Mouse (Mus musculus) c-Kit-negative CD71-positive TER-119-positive erythroid progenitor cells, embryonic 14.5 days (primary cell): ENCODE results near the gene Elavl1.
"Not testable (repeated sequence)": the region's sequence is repeated elsewhere in the genome, so short reads cannot be mapped to it uniquely, and the experiment has no call there.

Source experiments
- DNase-seq: peaks from one replicate; pipeline ENCODE4 v3.0.0-alpha.2; 2013; ENCODE audit warnings: low read depth, low spot score

Gene Elavl1

DNA sequence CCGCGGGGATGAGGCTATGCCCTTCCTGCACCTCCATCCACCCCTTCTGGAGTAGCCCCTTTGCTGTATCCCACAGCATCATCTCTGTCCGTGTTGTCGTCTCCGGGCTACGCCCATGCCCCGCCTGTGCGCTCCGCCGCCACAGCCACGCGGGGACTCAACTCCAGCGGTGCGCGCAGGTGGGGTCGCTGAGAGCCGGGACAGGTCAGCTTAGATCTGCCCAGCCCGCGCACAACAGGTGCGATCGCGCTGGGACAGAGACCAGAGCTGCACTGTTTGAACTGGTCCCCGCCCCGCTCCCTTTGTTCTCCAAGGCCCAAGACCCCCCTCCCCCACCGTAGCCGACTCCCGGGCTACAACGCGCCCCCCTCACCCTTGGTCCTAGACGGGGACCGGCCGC, 66.5 kb downstream of the Elavl1 start:
- DNase-seq, result no peak

DNA sequence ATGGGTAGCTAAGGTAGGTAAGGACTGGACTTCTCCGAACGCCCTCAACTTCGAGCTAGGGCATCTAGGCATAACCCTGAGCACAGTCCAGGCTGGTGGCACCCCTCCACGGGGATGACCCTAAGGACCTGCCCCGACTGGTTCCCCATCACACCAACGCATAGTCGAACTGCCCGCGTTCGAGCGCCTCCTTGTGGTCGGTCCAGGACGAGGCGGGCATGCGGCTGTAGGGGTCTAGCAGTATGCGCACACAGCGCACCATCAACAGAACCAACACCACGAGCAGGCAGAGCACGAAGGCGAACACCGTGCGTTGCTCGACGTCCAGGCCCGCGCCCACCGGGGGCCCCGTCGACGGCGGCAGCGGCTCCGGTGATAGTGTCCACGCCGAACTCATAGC, 67.0 kb downstream of the Elavl1 start:
- no peak for DNase-seq

DNA sequence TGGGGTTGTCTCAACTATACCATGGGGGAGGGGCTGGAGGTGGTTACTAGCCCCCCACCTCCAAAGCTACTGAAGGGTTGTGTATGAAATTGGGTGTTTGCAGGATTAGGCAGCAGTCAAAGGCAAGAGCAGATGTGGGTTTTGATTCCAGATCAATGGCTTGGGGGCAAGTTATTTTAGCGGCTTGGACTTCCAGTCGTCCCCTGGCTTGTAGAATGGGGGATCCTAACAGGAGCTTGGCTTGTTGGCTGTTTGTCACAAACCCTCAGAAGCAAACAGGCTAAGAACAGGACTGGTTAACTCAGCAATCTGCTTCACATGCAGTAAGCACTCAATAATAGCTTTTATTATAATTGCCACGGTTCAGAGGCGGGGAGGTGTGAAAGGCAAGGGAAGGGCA, 67.9 kb downstream of the Elavl1 start:
- DNase-seq, result no peak

DNA sequence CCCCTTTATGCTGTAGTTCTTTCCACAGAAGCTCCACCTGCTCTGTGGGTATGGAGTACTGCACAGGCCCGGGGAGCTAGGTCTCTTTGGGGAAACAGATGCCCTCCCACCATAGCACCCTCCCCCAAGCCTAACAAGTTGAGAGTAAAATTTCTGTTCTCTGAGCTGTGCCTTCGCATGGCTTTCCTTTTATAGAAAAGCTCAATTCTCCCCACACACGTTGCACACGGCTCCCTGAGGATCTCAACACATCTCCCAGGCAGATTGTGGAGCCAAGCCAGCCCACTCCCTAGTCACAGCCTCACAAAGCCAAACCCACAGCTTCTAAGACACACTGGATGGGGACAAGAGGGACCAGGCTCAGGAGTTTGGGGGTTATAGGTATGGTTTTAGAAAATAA, 68.3 kb downstream of the Elavl1 start:
- DNase-seq, result no peak

DNA sequence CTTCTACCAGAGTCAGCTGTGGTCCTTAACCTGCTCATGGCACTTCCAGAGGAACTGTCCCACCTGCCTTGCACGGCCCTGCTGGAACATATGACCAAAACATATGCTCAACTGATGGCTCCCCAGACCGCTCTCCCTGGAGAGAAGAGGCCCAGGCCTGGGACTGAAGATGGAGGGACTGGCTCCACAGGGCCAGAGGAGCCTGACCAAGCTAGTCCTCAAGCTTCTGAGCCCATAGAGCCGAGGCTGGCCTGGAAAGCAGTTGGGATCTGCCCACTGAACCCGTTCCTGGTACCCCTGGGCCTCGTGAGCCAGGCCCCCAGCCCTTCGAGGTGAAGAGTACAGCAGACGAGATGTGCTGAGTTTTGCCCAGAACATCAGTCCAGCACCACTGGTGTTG, 69.7 kb downstream of the Elavl1 start:
- DNase-seq, result not testable (repeated sequence)

DNA sequence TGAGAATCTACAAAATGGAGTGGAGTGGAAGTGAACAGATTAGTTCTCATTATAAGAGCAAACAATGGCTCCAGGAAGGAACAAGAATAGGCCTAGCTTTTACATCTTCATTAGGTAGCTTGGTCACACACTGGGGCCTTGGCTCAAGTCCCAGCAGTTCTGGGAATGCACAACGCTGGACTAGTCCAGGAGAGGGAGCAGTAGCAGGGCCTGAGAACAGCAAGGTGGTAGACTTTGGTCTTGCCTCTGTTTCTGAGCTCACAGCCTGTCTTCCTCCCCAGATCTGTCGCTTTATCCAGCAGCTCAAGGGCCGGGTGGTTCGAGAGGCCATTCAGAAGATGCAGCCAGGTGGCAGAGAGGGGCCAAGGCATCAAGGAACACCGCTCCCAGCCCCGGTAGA, 71.2 kb downstream of the Elavl1 start:
- DNase-seq, result no peak

DNA sequence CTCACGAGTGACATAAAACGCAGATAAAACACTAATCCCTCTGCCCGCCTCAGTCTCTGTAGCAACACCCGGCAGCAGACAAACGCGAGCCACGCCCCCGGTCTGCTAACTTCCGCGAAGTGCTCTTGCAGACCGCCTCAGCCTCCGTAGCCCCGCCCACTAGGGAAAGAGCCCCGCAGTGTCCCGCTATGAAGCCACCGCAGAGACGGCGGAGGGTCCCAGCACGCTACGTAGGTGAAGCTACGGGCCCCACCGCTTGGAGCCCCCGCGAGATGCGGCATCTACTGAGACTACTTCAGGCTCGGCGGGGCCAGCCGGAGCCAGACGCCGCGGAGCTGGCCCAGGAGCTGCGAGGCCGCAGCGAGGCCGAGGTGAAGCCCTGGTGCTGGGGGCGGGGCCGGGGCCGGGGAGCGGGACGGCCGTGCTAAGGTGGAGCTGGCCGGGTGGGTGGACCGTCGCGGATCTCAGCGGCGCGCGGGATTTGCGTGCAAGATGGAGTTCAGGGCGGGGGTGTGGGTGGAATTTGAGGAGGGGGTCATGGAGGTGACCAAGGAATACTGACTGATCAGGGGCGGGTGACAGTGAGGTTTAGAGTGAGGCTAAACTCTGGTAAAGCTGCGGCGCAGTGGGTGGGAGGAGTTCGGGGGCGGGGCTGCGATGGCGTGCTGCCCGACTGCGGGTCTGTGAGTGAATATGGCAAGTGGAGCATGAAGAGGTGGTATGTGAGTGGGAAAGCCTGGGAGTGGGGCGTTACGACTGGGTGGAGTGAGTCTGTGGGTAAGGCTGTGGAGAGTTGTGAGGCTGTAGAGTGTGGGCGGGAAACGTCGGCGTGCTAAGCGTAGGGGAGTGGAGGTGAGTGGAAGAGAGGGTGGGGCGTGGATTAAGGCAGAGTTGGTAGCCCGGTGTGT, 72.0 kb downstream of the Elavl1 start, which contains the start of gene Snapc2:
TSS of gene Snapc2 (plus strand) at position 147 of the 908 bp plus-strand sequence.
- DNase-seq, result peak; percentile 92

DNA sequence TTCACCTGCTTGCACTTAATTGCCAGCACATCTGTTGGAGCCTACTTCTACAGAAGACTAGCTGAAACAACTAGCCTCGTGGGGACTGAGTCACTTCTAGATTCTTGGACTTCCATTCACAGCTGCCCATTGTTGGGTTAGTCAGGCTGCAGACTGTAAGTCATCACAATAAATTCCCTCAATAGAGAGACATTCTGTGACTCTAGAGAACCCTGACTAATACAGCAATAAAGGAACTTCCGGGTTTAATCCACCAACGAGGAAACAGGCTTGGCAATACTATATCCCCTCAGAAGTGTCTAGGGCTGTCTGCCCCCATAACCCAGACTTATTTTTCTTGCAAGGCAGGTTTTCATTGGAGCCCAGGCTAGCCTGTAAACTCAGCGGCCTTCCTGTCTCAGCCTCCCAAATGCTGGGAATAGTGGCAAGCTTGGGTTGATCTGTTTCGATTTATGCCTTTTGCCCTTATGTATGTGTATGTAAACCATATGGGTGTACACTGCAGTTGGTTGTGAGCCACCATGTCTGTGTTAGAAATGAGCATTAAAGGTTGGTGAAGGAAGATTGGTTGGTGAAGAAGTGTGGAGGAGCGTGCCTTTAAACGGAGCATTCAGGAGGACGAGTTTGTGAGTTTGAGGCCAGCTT, 73.0 kb downstream of the Elavl1 start:
- no peak for DNase-seq

DNA sequence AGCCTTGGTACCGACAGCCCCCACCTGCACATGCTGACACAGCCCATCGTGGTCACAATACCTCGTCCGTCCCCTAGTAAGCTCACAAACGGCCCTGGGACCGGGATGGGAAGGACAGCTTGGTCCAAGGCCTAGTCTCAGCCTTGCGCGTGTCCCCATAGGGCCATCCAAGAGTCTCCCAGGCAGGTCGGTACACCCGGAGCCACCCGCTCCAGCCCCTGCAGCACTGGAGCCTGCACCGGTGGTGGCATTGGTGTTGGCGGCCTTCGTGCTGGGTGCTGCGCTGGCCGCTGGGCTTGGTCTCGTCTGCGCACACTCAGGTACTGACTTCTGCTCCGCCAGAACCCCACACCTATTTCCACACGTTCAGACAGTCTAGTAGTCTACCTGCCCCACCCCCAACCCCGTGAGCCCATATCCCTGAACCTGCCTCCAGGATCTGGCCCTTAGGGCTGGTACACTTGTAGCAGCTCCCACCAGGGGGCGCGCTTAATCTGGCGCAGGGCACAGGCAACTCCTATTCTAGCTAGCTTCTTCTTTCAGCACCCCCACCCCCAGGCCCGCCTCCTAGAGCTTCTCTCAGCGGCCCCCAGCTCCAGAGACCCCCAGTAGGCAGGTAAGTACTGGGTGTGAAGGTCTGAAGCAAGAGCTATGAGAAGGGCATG, 74.8 kb downstream of the Elavl1 start:
- peak; percentile 62 for DNase-seq

DNA sequence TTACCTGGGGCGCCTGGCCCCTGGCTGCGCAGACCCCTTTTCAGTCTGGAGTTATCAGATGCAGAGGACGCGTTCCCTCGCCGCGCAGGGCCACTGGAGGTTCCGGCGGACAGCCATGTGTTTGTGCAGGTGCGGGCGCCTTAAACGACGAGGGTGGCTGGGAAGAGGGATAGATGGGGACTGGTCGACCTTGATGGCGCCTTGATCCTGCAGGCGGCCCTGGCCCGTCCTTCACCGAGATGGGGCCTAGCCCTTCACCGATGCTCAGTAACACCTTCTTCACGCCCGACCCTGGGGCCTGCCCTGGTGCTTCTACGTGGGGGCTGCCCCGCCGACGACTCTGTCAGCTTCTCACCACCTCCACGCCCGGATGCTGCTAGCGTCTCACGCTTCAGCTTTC, 76.0 kb downstream of the Elavl1 start:
- no peak for DNase-seq

DNA sequence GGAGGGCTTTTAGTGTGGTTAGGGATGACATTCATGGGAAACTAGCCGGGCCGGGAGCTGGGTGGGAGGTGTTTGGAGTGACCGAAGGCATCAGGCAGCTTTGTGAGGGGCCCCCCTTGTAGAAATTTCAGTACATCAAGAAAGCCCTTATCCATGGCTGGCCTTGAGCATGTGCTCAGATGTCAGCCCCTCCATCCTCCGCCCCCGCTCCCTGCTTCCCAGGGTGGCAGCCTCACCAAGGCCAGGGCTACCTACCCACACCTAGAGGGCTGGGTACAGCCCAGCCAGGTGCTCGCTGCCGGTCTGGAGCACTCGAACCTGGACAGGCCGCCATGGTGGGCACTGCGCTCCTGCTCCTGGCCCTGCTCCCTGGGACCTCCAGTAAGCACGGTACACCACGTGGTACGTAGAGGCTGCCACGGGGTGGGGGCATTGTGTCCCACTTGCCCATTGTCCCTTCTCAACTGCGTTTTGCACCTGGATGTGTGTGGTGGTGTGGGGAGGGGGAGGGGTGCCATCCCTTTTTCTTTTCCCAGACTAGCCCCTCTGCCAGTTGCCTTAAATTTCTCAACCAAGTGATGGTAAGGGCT, 77.2 kb downstream of the Elavl1 start, which contains the start of gene Tgfbr3l:
TSS of gene Tgfbr3l (plus strand) at position 264 of the 590 bp plus-strand sequence.
- DNase-seq, result no peak

DNA sequence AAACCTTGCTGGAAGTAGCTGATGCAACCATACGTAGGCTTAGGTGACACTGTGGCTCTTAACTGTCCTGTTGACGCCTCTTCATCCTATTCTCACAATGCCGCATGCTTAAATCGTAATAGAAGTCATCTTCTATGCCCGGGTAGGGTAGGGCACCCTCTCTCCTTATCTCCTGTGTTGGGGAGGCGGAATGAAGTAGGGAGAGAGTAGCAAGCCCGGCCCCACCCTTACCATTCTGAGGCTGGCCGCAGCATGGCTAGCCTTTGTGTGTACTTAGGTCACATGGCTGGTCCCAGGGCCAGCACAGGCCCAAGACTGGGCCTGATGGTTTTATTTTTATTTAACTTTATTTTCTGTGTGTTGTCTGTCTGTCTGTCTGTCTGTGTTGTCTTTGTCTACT, 78.0 kb downstream of the Elavl1 start:
- no peak for DNase-seq

DNA sequence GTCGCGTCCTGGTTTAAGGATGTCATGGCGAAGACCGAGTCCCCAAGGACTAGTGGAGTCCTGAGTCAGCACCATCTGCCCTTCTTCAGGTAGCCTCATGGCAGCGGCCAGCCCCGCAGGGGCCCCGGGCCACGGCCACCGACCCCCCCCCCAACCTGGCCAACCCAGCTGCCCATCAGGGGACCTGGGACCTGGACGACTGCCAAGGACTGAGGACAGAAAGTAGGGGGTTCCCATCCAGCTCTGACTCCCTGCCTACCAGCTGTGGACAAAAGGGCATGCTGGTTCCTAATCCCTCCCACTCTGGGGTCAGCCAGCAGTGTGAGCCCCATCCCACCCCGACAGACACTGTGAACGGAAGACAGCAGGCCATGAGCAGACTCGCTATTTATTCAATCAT, 79.5 kb downstream of the Elavl1 start:
- no peak for DNase-seq

DNA sequence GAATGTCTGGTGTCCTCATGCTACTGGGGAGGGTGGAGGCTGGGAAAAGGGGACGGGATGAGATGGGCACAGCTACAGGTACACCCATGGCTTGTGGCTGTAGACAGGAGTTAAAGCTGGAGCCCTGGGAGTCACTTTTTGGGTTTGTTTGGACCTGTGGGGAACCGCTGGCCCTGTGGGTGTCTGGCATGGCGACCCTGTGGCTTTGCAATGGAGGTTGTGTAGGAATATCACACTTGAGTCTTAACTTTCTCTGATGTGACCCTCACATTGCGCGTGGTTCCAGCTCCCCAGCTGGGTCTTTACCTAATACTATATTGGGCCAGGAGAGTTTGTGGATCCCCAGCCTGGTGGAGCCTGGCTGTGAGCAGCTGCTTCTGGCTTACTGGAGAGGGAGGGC, 80.2 kb downstream of the Elavl1 start:
- DNase-seq, result no peak

DNA sequence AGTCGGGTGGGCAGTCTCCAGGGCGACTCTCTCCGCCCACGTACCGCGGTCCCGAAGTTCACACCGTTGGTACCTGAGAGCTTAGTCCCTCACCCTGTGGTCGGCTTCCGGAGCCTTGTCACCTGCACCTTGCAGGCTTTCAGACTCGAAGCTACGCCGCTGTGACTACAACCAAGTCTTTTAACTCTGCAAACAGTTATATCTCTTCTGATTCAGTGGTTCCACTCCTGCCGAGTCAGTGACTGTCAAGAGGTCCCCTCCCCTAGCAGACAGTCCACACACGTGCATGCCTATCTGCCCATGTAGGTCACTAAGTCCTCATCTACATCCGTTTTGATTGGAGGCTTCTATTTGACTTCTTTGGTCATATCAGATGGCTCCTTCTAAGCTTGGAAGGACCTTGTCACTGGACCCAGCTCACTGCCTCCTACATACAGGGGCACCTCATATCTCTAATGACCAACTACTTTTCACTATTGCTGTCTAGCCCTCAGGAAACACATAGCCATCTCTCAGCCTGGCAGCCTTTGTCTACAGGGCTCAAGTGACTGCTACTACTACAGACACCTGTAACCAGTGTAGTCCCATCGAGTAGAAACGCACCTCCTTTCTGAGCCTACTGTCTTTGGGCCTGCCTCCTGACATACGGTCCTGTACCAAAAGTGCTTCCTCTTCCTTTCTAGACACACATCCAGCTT, 85.9 kb downstream of the Elavl1 start:
- DNase-seq, result peak; percentile 32

DNA sequence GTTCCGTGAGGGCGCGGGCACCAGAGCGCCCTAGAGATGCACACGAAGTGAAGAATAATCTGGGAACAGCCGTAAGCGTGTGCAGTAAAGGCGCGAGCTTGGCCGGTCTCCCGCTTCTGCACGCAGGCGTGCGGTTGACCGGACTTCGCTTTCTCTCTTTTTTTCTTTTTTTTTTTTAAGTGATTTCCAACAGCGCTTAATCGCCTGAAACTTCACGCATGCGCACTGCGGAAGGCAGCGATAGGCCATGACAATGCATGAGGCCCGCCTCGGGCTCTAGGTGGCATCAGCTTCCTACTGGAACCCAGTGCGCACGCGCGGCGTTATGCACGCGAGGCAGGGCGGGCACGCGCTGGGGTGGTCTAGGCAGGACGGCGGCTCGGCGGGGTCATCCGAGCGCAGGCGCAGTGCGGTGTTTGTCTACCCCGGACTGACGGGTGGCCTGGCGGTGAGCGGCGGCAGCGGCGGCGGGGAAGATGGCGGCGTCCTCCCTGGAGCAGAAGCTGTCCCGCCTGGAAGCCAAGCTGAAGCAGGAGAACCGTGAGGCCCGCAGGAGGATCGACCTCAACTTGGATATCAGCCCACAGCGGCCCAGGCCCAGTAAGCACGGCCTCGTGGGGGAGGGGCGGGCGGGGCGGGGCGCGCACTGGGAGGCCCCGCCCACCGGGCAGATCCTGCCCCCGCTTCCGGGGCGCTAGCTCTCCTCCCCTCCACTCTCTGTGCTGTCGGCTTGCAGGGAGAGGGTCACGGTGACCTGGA, 86.6 kb downstream of the Elavl1 start, which contains the start of the genes Map2k7 and Gm49320:
TSS of gene Map2k7 (plus strand) at position 307 of the 759 bp plus-strand sequence.
TSS of gene Gm49320 (plus strand) at position 432 of the 759 bp plus-strand sequence.
- DNase-seq, result peak; percentile 93

DNA sequence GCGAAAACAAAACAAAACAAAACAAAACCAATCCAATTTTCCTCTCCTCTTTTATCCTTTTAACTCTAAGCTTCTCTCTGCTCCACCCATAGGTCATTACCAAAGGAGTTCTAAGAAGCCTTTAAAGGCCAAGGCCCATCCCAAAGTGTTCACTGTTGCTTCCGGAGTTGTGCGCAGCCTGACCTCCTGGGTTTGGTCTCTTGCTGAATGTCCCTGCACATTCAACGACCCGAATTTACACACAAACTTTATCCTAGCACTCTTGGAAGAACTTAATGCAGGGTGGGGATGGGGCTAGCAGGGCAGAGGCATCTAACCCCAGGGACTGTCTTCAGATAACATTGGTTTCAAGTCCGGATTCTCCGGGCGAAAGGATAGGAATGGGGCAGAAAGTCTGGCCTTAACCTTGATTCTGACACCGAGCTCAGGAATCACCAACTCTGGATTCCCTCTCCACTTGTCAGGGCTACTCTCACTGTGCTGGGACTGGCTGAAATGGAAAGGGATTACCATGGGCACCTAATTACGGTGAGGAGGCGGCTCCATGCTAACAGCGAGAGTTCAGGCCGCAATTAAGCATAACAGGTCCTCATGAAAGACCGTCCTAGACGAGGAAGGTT, 87.3 kb downstream of the Elavl1 start:
- DNase-seq, result no peak
